Mouse (Mus musculus): ENCODE measurements around the gene Lcmt1. TPM values are rescaled to one million over a fixed set of nuclear protein-coding genes. Genes with fewer than 3 reads are reported as not detected.
A peak's percentile ranks its signal among the peaks of the same experiment; 100 is the strongest.

The Lcmt1 gene
- polyA plus RNA-seq, 1 experiment from 2014 or later: 22.3 TPM

DNA sequence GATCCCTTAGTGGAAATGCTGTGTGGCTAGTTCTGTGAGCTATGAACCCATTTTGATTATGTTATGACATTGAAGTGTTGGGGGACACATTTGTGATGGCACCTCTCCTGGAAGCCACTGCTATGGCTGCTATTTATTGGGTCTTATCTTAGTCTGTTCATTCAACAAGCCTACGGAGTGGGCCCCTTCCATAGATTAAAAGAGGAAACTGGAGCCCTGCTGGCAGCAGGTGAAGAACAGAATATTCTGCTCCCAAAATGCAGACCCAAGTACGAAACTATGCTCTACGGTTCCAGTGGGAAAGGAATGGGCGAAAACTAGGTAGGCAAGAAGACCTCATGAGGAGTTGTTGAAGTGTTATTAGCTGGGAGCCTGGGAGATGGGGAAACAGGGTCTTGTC is 88.7 kb downstream of the Lcmt1 start:
- 52% methylated on average over 4 of the region's 4 CpGs for WGBS (ENCODE audit: insufficient replicate concordance)
- ATAC-seq (ENCODE audit: insufficient read depth): no peak
- Histone ChIP-seq H3K4me2 (peak overlapping the region; percentile 53), H3K4me3 (replicated peaks) (peak overlapping the region; percentile 17; the same call in 1 of the 2 replicates), H3K9ac (no peak overlapping the region), H3K36me3 (replicated peaks) (no peaks in the 10 kb centered on the region), H3K27ac (replicated peaks) (peak overlapping the region; percentile 74), H3K4me1 (replicated peaks) (peaks cover 76% of the 10 kb centered on the region), H3K27me3 (no peaks in the 10 kb centered on the region), H3K9me3 (replicated peaks) (no peaks in the 10 kb centered on the region)

- H3K36me3 ChIP-seq (replicated peaks): no peaks in the 10 kb centered on the region
- H3K4me2 ChIP-seq: peak overlapping the region; percentile 56
- peaks cover 72% of the 10 kb centered on the region for H3K4me1 ChIP-seq (replicated peaks)
- no peaks in the 10 kb centered on the region for H3K27me3 ChIP-seq
- ATAC-seq (ENCODE audit: insufficient read depth): peak; percentile 66
- H3K27ac ChIP-seq (replicated peaks): peak overlapping the region; percentile 86
- 0 out of 2 replicates have a peak overlapping the region, but pooled peaks have one; percentile 22 for H3K9ac ChIP-seq
- H3K4me3 ChIP-seq (replicated peaks): peak overlapping the region; percentile 22
- 19% methylated on average over 4 of the region's 4 CpGs for WGBS (ENCODE audit: insufficient replicate concordance)
- H3K9me3 ChIP-seq (replicated peaks): no peaks in the 10 kb centered on the region
These were observed 89.7 kb downstream of the Lcmt1 start for GRCm38 (mm10) chr7:123459247-123459646.

- H3K4me2 ChIP-seq: peak overlapping the region; percentile 51
- H3K27ac ChIP-seq (replicated peaks): peak overlapping the region; percentile 74
- peaks cover 72% of the 10 kb centered on the region for H3K4me1 ChIP-seq (replicated peaks)
- no peaks in the 10 kb centered on the region for H3K9me3 ChIP-seq (replicated peaks)
- no peak overlapping the region for H3K4me3 ChIP-seq (replicated peaks)
- no peak for ATAC-seq (ENCODE audit: insufficient read depth)
- no peaks in the 10 kb centered on the region for H3K36me3 ChIP-seq (replicated peaks)
- no peaks in the 10 kb centered on the region for H3K27me3 ChIP-seq
- H3K9ac ChIP-seq: no peak overlapping the region
- 72% methylated on average over 4 of the region's 4 CpGs for WGBS (ENCODE audit: insufficient replicate concordance)
These were observed 91.7 kb downstream of the Lcmt1 start for GRCm38 (mm10) chr7:123461316-123461715.

- Histone ChIP-seq H3K4me1 (replicated peaks) (peaks cover 64% of the 10 kb centered on the region), H3K36me3 (replicated peaks) (no peaks in the 10 kb centered on the region), H3K27ac (replicated peaks) (peak within 1 kb of the TSS; percentile 74), H3K4me2 (peak within 1 kb of the TSS; percentile 51), H3K27me3 (no peaks in the 10 kb centered on the region), H3K9ac (no peak within 1 kb of the TSS), H3K4me3 (replicated peaks) (peak within 1 kb of the TSS; percentile 28), H3K9me3 (replicated peaks) (no peaks in the 10 kb centered on the region)
- 10% methylated on average over 9 of the region's 9 CpGs for WGBS (ENCODE audit: insufficient replicate concordance)
- ATAC-seq (ENCODE audit: insufficient read depth): peak; percentile 86
These were observed 92.5 kb downstream of the Lcmt1 start, which contains the start of gene Aqp8 for GRCm38 (mm10) chr7:123462070-123462501. Gene Aqp8 (plus strand): TSS chr7:123462291.

DNA sequence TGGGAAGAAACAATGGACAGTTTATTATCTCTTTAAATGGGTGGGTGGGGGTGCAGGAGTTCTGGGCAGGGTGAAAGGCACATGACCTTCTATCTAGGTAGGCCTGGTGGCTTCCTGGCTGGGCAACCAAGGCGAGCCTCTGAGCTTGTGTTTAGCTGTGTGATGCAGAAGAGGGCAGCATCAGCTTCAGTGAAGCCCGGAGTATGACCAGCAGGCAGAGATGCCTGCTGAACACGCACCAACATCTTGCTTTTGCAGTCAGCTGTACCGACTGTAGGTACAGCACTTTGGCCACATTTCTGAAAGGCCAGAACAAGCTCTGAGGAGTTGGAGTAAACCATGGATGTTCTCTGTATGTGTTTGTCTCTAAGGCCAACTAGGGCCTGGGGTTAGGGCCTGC is 94.0 kb downstream of the Lcmt1 start:
- Histone ChIP-seq H3K36me3 (replicated peaks) (no peaks in the 10 kb centered on the region), H3K27ac (replicated peaks) (no peak overlapping the region), H3K27me3 (no peaks in the 10 kb centered on the region), H3K4me1 (replicated peaks) (peaks cover 50% of the 10 kb centered on the region), H3K4me2 (peak overlapping the region; percentile 51; the same call in 1 of the 2 replicates), H3K9me3 (replicated peaks) (no peaks in the 10 kb centered on the region), H3K4me3 (replicated peaks) (no peak overlapping the region), H3K9ac (no peak overlapping the region)
- no peak for ATAC-seq (ENCODE audit: insufficient read depth)
- 69% methylated on average over 4 of the region's 4 CpGs for WGBS (ENCODE audit: insufficient replicate concordance)

GRCm38 (mm10) chr7:123465692-123466387 is 96.3 kb downstream of the Lcmt1 start:
- H3K27me3 ChIP-seq: no peaks in the 10 kb centered on the region
- H3K4me1 ChIP-seq (replicated peaks): peaks cover 28% of the 10 kb centered on the region
- H3K9me3 ChIP-seq (replicated peaks): no peaks in the 10 kb centered on the region
- 23% methylated on average over 6 of the region's 6 CpGs for WGBS (ENCODE audit: insufficient replicate concordance)
- no peak overlapping the region for H3K4me2 ChIP-seq
- no peaks in the 10 kb centered on the region for H3K36me3 ChIP-seq (replicated peaks)
- H3K4me3 ChIP-seq (replicated peaks): no peak overlapping the region
- H3K9ac ChIP-seq: no peak overlapping the region
- ATAC-seq (ENCODE audit: insufficient read depth): no peak
- H3K27ac ChIP-seq (replicated peaks): no peak overlapping the region

DNA sequence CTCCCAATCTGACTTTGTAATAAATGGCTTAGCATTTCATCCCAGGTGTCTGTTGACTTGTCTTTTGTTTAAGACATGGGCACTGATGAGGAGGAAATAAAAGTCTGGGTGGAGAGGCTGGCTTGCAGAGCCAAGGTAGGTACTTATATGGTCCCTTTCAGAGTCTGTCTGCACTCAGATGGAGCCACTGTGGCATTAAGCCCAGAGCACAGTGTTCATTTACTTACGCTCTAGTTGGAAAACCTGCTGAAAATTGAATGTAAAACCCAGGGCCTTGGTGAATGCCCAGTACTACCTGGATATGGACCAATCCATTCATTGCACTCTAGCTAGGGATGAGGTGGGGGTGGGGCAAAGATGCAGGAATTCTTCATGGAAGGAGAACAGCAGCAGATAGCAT is 98.4 kb downstream of the Lcmt1 start:
- WGBS (ENCODE audit: insufficient replicate concordance): 81% methylated on average over 1 of the region's 1 CpGs
- H3K9me3 ChIP-seq (replicated peaks): no peaks in the 10 kb centered on the region

More for the DNA sequence above, 98.4 kb downstream of the Lcmt1 start:
- H3K4me2 ChIP-seq: no peak overlapping the region
- no peaks in the 10 kb centered on the region for H3K36me3 ChIP-seq (replicated peaks)
- no peak overlapping the region for H3K27ac ChIP-seq (replicated peaks)
- no peak overlapping the region for H3K4me3 ChIP-seq (replicated peaks)
- ATAC-seq (ENCODE audit: insufficient read depth): no peak
- no peaks in the 10 kb centered on the region for H3K27me3 ChIP-seq
- no peak overlapping the region for H3K9ac ChIP-seq
- peaks cover 7% of the 10 kb centered on the region for H3K4me1 ChIP-seq (replicated peaks)

Other genes starting within 250 kb of the Lcmt1 start
- gene Tnrc6a, start 245.9 kb upstream of the Lcmt1 start, polyA plus RNA-seq (2015; fragmentation: Nextera tagmentation; extraction: Ambion mirVana): 8.6 and 9.0 TPM in 2 replicates
- 0.20 TPM in 2 replicates for gene Slc5a11, start 155.0 kb upstream of the Lcmt1 start, polyA plus RNA-seq (2015; fragmentation: Nextera tagmentation; extraction: Ambion mirVana)
- 10.2 and 10.3 TPM in 2 replicates for gene Arhgap17, start 131 bp downstream of the Lcmt1 start, polyA plus RNA-seq (2015; fragmentation: Nextera tagmentation; extraction: Ambion mirVana)
- gene Aqp8, start 92.5 kb downstream of the Lcmt1 start, polyA plus RNA-seq (2015; fragmentation: Nextera tagmentation; extraction: Ambion mirVana): 27.6 and 60.4 TPM in 2 replicates
- gene Zkscan2, start 130.7 kb downstream of the Lcmt1 start, polyA plus RNA-seq (2015; fragmentation: Nextera tagmentation; extraction: Ambion mirVana): 0.05 and 0.08 TPM in 2 replicates